Mouse (Mus musculus): ENCODE measurements around the gene Snai3. TPM values are rescaled to one million over a fixed set of nuclear protein-coding genes. Genes with fewer than 3 reads are reported as not detected.

Gene Snai3
- total and polyA plus RNA-seq, 3 experiments: 0.06 TPM; not detected in 2

DNA sequence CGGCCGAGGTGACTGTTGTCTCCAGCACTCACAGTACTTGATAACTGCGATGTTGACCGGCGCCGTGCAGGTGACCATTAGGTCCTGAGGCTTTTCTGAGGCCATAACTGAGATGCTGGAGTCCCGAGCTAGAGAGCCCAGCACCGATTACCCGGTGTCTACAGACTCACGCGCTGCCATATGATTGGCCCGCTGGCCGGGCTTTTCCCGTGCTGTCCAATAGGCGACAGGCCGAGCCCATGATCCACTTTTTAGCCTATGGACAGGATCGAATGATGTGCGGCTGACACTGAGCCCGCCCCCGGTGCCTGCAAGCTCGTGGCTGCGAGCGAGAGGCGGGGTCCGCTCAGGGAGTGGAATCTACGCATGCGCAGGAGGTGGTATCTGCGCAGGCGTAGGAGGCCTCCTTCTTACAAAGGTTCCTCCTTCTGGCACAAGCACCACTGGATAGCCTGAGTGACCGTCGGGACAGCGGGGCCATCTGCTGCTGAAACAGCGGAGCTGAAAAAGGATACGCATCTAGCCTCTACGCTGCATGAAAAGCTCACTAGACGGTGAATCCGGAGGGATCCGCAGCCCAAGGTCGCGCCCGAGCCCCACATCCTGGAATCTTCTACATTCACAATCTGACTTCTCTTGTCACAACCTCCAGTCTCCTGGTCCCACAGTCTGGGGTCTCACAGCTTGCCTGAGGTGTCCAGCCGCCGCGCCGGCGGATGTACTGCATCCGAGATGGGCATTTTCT lies 17.1 kb downstream of the Snai3 start, which contains the start of gene Mvd (continued):
- 0 out of 2 replicates have a peak, but pooled peaks have one; percentile 22 for TF ChIP-seq TCF12 (IDR thresholded peaks at IDR 0.05; ENCODE audit: low read depth, low read length)
- TF ChIP-seq MYB (IDR thresholded peaks at IDR 0.05; ENCODE audit: low read depth, low read length): no peak
- no peak for TF ChIP-seq GABPA (IDR thresholded peaks at IDR 0.05; ENCODE audit: low read depth, low read length)

DNA sequence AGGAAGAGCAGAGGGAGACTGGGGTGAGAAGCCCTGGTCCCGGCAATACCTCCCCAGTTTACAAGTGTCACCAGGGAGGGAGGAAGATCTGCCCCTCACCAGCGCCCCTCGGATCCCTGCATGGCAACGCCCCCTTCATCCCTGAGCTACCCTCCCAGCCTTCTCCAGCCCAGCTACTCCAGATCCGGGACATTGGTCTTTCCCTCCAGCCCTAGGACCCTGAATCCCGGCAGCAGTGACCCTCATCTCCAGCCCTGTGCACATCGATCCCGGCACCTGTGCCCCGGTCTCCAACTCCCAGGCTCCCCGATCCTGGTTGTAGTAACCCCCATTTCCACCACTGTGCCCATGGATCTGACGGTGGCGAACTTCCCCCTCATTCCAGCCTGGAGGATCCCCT lies 17.8 kb downstream of the Snai3 start:
- H3K4me3 ChIP-seq (ENCODE audit: control insufficient read depth in 1 of 2, insufficient read depth in 1 of 2, low read depth in 2 of 2, low read length in 2 of 2): peak overlapping the region; percentile 69 to 82
- no peaks in the 10 kb centered on the region for H3K9me3 ChIP-seq (replicated peaks; ENCODE audit: insufficient read depth, low read length)
- TF ChIP-seq RCOR1 (IDR thresholded peaks at IDR 0.05; ENCODE audit: low read depth, low read length) (no peak), CHD1 (IDR thresholded peaks at IDR 0.05; ENCODE audit: low read depth, low read length) (no peak), ZNF384 (IDR thresholded peaks at IDR 0.05; ENCODE audit: low read depth, low read length) (no peak), BHLHE40 (IDR thresholded peaks at IDR 0.05; ENCODE audit: borderline replicate concordance, low read depth, low read length) (no peak), GABPA (IDR thresholded peaks at IDR 0.05; ENCODE audit: low read depth, low read length) (no peak), SIN3A (IDR thresholded peaks at IDR 0.05; ENCODE audit: low read length) (no peak), CTCF (IDR thresholded peaks at IDR 0.05 in 2 of 3, conservative IDR thresholded peaks at IDR 0.05 in 1 of 3; ENCODE audit: control insufficient read depth in 1 of 3, insufficient read depth in 1 of 3, low read depth in 2 of 3, low read length in 3 of 3, poor library complexity in 1 of 3, severe bottlenecking in 1 of 3) (no peak), POLR2AphosphoS5 (IDR thresholded peaks at IDR 0.05; ENCODE audit: borderline replicate concordance, low read depth, low read length) (no peak), POLR2A (IDR thresholded peaks at IDR 0.05; ENCODE audit: control insufficient read depth in 1 of 2, insufficient read depth in 1 of 2, low read depth in 1 of 2, low read length in 2 of 2, poor library complexity in 1 of 2) (no peak), MYC (IDR thresholded peaks at IDR 0.05; ENCODE audit: low read depth, low read length) (no peak), E2F4 (IDR thresholded peaks at IDR 0.05; ENCODE audit: borderline replicate concordance, low read depth, low read length) (no peak), TBP (IDR thresholded peaks at IDR 0.05; ENCODE audit: low read depth, low read length) (no peak), MXI1 (IDR thresholded peaks at IDR 0.05; ENCODE audit: low read depth, low read length) (no peak), SMC3 (IDR thresholded peaks at IDR 0.05; ENCODE audit: low read depth, low read length) (no peak), ZC3H11A (IDR thresholded peaks at IDR 0.05; ENCODE audit: low read depth, low read length) (no peak), ZKSCAN1 (IDR thresholded peaks at IDR 0.05; ENCODE audit: low read depth, low read length) (no peak), ELF1 (IDR thresholded peaks at IDR 0.05; ENCODE audit: low read depth, low read length) (no peak), RAD21 (IDR thresholded peaks at IDR 0.05; ENCODE audit: low read depth, low read length) (no peak), ZMIZ1 (IDR thresholded peaks at IDR 0.05; ENCODE audit: low read depth, low read length) (no peak)
- H3K79me2 ChIP-seq (ENCODE audit: control insufficient read depth, insufficient read depth, low read length, poor library complexity): 0 out of 2 replicates have a peak, but pooled peaks cover 3% of the 10 kb centered on the region
- H3K4me1 ChIP-seq (ENCODE audit: control insufficient read depth in 1 of 2, insufficient read depth in 2 of 2, low read length in 2 of 2): peaks cover 0 to 3% of the 10 kb centered on the region in 2 experiments; a peak in 1 of 4 replicates
- no peak overlapping the region for H3K27ac ChIP-seq (ENCODE audit: control insufficient read depth, low read depth, low read length)
- no peak for DNase-seq (ENCODE audit: low read depth, low spot score)
- H3K27me3 ChIP-seq (ENCODE audit: control insufficient read depth in 1 of 2, insufficient read depth in 2 of 2, low read length in 2 of 2): no peaks in the 10 kb centered on the region
- no peaks in the 10 kb centered on the region for H3K36me3 ChIP-seq (ENCODE audit: control insufficient read depth in 1 of 2, insufficient read depth in 2 of 2, low read length in 2 of 2)
- peak overlapping the region; percentile 60 for H3K9ac ChIP-seq (ENCODE audit: control insufficient read depth, low read depth, low read length, poor library complexity, severe bottlenecking)

Measured in MEL (cell line).